Mouse (Mus musculus): ENCODE data around the gene Rhog.

- TF ChIP-seq CTCF (IDR thresholded peaks at IDR 0.05; ENCODE audit: control insufficient read depth, insufficient read depth, insufficient replicate concordance, low read depth, low read length) (no peak), POLR2A (IDR thresholded peaks at IDR 0.05; ENCODE audit: control insufficient read depth, low read depth, low read length) (no peak)
Measured at GRCm38 (mm10) chr7:102208806-102209363, 47.0 kb downstream of the Rhog start.

Measured in testis, adult 2 months (tissue).